Mouse (Mus musculus): Measurements from ENCODE around the gene Mpv17l.

- TF ChIP-seq CTCF (IDR thresholded peaks at IDR 0.05) (no peak), EP300 (IDR thresholded peaks at IDR 0.05) (no peak)
Observed at GRCm38 (mm10) chr16:13944752-13945151, 41.8 kb downstream of the Mpv17l start.
